Mouse (Mus musculus) megakaryocyte, embryonic 14.5 days (primary cell): ENCODE measurements around the gene Sub1. TPM values are rescaled to one million over a fixed set of nuclear protein-coding genes. Genes with fewer than 3 reads are reported as not detected.
A peak's percentile ranks its signal among the peaks of the same experiment; 100 is the strongest.

Experiments
- H3K27me3 ChIP-seq: replicated peaks from 2 replicates; pipeline ENCODE3; 2012; ENCODE audit warnings: inconsistent platforms
- H3K36me3 ChIP-seq: replicated peaks from 2 replicates; pipeline ENCODE3; 2012; ENCODE audit warnings: low read length, inconsistent platforms, mixed read lengths
- H3K4me1 ChIP-seq: 2 replicates; pipeline ENCODE4 v1.6.1; 2012; ENCODE audit warnings: inconsistent platforms
- H3K4me3 ChIP-seq: replicated peaks from 2 replicates; pipeline ENCODE3; 2012; ENCODE audit warnings: moderate library complexity, mild to moderate bottlenecking, inconsistent platforms
- H3K9me3 ChIP-seq: 2 replicates; pipeline ENCODE4 v1.6.1; 2012; ENCODE audit warnings: inconsistent platforms
- FLI1 ChIP-seq: IDR thresholded peaks from 2 replicates; pipeline ENCODE4 v1.6.1; 2012; ENCODE audit warnings: low read length, inconsistent platforms, mixed read lengths
- GATA1 ChIP-seq: IDR thresholded peaks from 3 replicates; pipeline ENCODE4 v1.6.1; 2012; ENCODE audit warnings: mixed read lengths, low read length, inconsistent platforms, borderline replicate concordance
- polyA plus RNA-seq: library from polyadenylated mRNA; stranded (reverse); fragments of >175 nt; gene quantifications from 2 replicates; pipeline ENCODE4 v1.2.3, GENCODE M21; 2012; ENCODE audit warnings: low replicate concordance; ENCODE audit not compliant: insufficient read depth

The Sub1 gene
- polyA plus RNA-seq, result 24.6 TPM in 1 of 2 replicates, not detected in the other

- peaks cover 36% of the 10 kb centered on the region for H3K4me1 ChIP-seq
- peak within 1 kb of the TSS; percentile 92 for H3K4me3 ChIP-seq
- H3K9me3 ChIP-seq, result no peaks in the 10 kb centered on the region
- no peaks in the 10 kb centered on the region for H3K27me3 ChIP-seq
- TF ChIP-seq GATA1 (no peak), FLI1 (no peak)
- peaks cover 22% of the 10 kb centered on the region for H3K36me3 ChIP-seq
Observed at GRCm38 (mm10) chr15:11996883-11997282, at the start of gene Sub1. Gene Sub1 (minus strand): TSS chr15:11996983.

GRCm38 (mm10) chr15:12040407-12040710, 43.6 kb upstream of the Sub1 start:
- H3K4me3 ChIP-seq, result no peak overlapping the region
- H3K27me3 ChIP-seq, result peaks cover 23% of the 10 kb centered on the region
- peaks cover 2% of the 10 kb centered on the region for H3K9me3 ChIP-seq
- H3K4me1 ChIP-seq, result peaks cover 37% of the 10 kb centered on the region
- TF ChIP-seq FLI1, result no peak
- no peak for TF ChIP-seq GATA1
- peaks cover 1% of the 10 kb centered on the region for H3K36me3 ChIP-seq

GRCm38 (mm10) chr15:12039671-12040406, 43.1 kb upstream of the Sub1 start:
- H3K4me3 ChIP-seq, result no peak overlapping the region
- TF ChIP-seq GATA1, result no peak
- TF ChIP-seq FLI1, result no peak
- peaks cover 38% of the 10 kb centered on the region for H3K4me1 ChIP-seq
- peaks cover 22% of the 10 kb centered on the region for H3K27me3 ChIP-seq
- peaks cover 4% of the 10 kb centered on the region for H3K9me3 ChIP-seq
- H3K36me3 ChIP-seq, result peaks cover 4% of the 10 kb centered on the region

GRCm38 (mm10) chr15:12039256-12039655, 42.5 kb upstream of the Sub1 start:
- Histone ChIP-seq H3K36me3 (peaks cover 4% of the 10 kb centered on the region), H3K4me3 (no peak overlapping the region), H3K9me3 (peaks cover 4% of the 10 kb centered on the region), H3K4me1 (peaks cover 43% of the 10 kb centered on the region), H3K27me3 (peaks cover 21% of the 10 kb centered on the region)
- TF ChIP-seq GATA1, result no peak
- TF ChIP-seq FLI1, result no peak

- no peak for TF ChIP-seq FLI1
- no peak for TF ChIP-seq GATA1
- Histone ChIP-seq H3K4me3 (no peak overlapping the region), H3K36me3 (peaks cover 4% of the 10 kb centered on the region), H3K4me1 (peaks cover 49% of the 10 kb centered on the region), H3K9me3 (peaks cover 4% of the 10 kb centered on the region), H3K27me3 (peaks cover 16% of the 10 kb centered on the region)
Observed at GRCm38 (mm10) chr15:12037866-12038625, 41.3 kb upstream of the Sub1 start.

- no peak for TF ChIP-seq GATA1
- TF ChIP-seq FLI1, result no peak
- Histone ChIP-seq H3K9me3 (peaks cover 4% of the 10 kb centered on the region), H3K4me3 (peak overlapping the region; percentile 29), H3K27me3 (peaks cover 16% of the 10 kb centered on the region), H3K36me3 (peaks cover 4% of the 10 kb centered on the region), H3K4me1 (peaks cover 53% of the 10 kb centered on the region)
Observed at GRCm38 (mm10) chr15:12037217-12037616, 40.4 kb upstream of the Sub1 start.

GRCm38 (mm10) chr15:12036675-12037074, 39.9 kb upstream of the Sub1 start:
- Histone ChIP-seq H3K4me1 (peaks cover 50% of the 10 kb centered on the region), H3K4me3 (peak overlapping the region; percentile 35)
- TF ChIP-seq GATA1 (no peak), FLI1 (no peak)

GRCm38 (mm10) chr15:12034317-12034716, 37.5 kb upstream of the Sub1 start:
- Histone ChIP-seq H3K4me3 (peak overlapping the region; percentile 75), H3K9me3 (peaks cover 4% of the 10 kb centered on the region), H3K36me3 (peaks cover 4% of the 10 kb centered on the region), H3K27me3 (peaks cover 11% of the 10 kb centered on the region), H3K4me1 (peaks cover 63% of the 10 kb centered on the region)
- 0 out of 2 replicates have a peak, but pooled peaks have one; percentile 15 for TF ChIP-seq FLI1
- peak; percentile 93; the same call in 2 of the 3 replicates for TF ChIP-seq GATA1

More at GRCm38 (mm10) chr15:12036675-12037074, 39.9 kb upstream of the Sub1 start:
- Histone ChIP-seq H3K36me3 (peaks cover 4% of the 10 kb centered on the region), H3K27me3 (peaks cover 14% of the 10 kb centered on the region), H3K9me3 (peaks cover 4% of the 10 kb centered on the region)

GRCm38 (mm10) chr15:12033155-12033554, 36.4 kb upstream of the Sub1 start:
- peaks cover 52% of the 10 kb centered on the region for H3K4me1 ChIP-seq
- H3K9me3 ChIP-seq, result peaks cover 4% of the 10 kb centered on the region
- TF ChIP-seq FLI1 (no peak), GATA1 (no peak)
- H3K36me3 ChIP-seq, result peaks cover 4% of the 10 kb centered on the region
- peaks cover 17% of the 10 kb centered on the region for H3K27me3 ChIP-seq
- H3K4me3 ChIP-seq, result no peak overlapping the region

GRCm38 (mm10) chr15:12032512-12032911, 35.7 kb upstream of the Sub1 start:
- TF ChIP-seq GATA1, result no peak
- no peak for TF ChIP-seq FLI1
- Histone ChIP-seq H3K4me1 (peaks cover 46% of the 10 kb centered on the region), H3K36me3 (peaks cover 4% of the 10 kb centered on the region), H3K27me3 (peaks cover 17% of the 10 kb centered on the region), H3K4me3 (no peak overlapping the region), H3K9me3 (peaks cover 4% of the 10 kb centered on the region)
